Mouse (Mus musculus) C2C12 (cell line): ENCODE data around the gene Irf5. TPM values are rescaled to one million over a fixed set of nuclear protein-coding genes. Genes with fewer than 3 reads are reported as not detected.

Source experiments
- H3K27me3 ChIP-seq: one replicate; pipeline ENCODE4 v1.6.1; 2011; ENCODE audit not compliant: control insufficient read depth, insufficient read depth, insufficient read length
- H3K36me3 ChIP-seq: one replicate; pipeline ENCODE4 v1.6.1; 2011; ENCODE audit not compliant: control insufficient read depth, insufficient read depth
- H3K4me3 ChIP-seq: one replicate; pipeline ENCODE4 v1.5.1; 2011; ENCODE audit warnings: mild to moderate bottlenecking, control low read depth; ENCODE audit not compliant: poor library complexity, insufficient read depth, severe bottlenecking
- H3K79me2 ChIP-seq: one replicate; pipeline ENCODE4 v1.6.1; 2011; ENCODE audit not compliant: control insufficient read depth, insufficient read depth
- H3K79me3 ChIP-seq: one replicate; pipeline ENCODE4 v1.6.1; 2011; ENCODE audit warnings: low read depth, control low read depth
- H3ac ChIP-seq: one replicate; pipeline ENCODE3; 2011; ENCODE audit warnings: low read depth; ENCODE audit not compliant: control insufficient read depth, insufficient read length
- CEBPB ChIP-seq: IDR thresholded peaks from one replicate; pipeline ENCODE4 v1.6.1; 2011; ENCODE audit warnings: low read depth, mild to moderate bottlenecking, control low read depth, moderate library complexity
- CTCF ChIP-seq: IDR thresholded peaks from one replicate; pipeline ENCODE4 v1.5.1; 2011; ENCODE audit not compliant: control insufficient read depth, insufficient read depth, insufficient read length
- FOSL1 ChIP-seq: IDR thresholded peaks from one replicate; pipeline ENCODE4 v1.8.0; 2011; ENCODE audit warnings: mild to moderate bottlenecking, low read length; ENCODE audit not compliant: poor library complexity, insufficient read depth, severe bottlenecking
- MAX ChIP-seq: IDR thresholded peaks from one replicate; pipeline ENCODE4 v1.6.1; 2011; ENCODE audit warnings: mild to moderate bottlenecking, control low read depth
- MYOD1 ChIP-seq: IDR thresholded peaks from one replicate; pipeline ENCODE4 v1.6.1; 2011; ENCODE audit warnings: low read depth; ENCODE audit not compliant: control insufficient read depth, insufficient read length
- MYOG ChIP-seq: IDR thresholded peaks from one replicate; pipeline ENCODE4 v1.6.1; 2011; ENCODE audit not compliant: control insufficient read depth, insufficient read length; ENCODE audit errors: extremely low read depth
- USF1 ChIP-seq: IDR thresholded peaks from one replicate; pipeline ENCODE4 v1.6.1; 2011; ENCODE audit warnings: low read depth, mild to moderate bottlenecking, control low read depth, moderate library complexity
- polyA plus RNA-seq: library from polyadenylated mRNA; unstranded; fragments of >200 nt; fragmentation: generic; extraction: Trizol; gene quantifications from one replicate; pipeline ENCODE4 v1.2.1, GENCODE M21; 2012; ENCODE audit warnings: missing spikeins

Irf5 gene
- polyA plus RNA-seq, 1 experiment, result 7.6 TPM

DNA sequence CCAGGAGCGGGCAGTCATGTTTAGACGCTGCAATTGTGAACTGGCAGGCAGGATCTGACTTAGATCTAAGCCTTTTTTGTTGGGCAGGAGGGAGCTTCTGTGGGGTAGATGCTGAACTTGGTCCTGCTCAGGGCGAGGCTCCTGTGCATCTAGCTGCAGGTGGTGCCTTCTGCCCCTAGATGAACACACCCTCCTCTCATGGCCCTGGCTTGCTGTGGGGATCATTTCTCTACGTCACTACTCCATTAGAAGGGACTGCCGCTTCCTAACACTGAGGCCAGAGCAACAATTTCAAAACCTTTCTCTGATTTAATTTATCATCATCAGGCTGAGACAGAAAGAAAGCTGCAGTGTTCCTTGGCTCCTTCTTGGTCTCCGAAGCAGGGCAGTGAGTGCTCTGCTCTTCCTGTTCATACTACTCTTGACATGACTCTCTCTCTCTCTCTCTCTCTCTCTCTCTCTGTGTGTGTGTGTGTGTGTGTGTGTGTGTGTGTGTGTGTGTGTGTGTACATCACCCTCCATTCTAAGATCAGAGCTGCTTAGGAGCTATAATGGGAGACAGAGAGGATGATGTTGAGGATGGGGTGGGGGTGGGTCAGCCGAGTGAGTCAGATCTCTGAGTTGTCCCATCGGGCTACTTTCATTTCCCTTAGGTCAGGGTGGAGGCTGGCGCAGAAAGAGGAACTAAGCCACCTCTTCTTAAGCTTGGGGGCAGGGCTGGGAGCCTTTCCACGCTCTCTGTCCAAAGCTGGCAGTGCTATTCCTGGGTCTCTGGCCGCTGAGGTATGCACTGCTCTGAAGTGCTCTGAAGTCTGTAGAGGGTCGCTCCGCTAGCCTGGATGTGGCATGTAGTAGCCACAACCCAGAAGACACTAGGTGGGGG lies 2.4 kb downstream of the Irf5 start:
- H3K4me3 ChIP-seq, result no peak overlapping the region
- no peaks in the 10 kb centered on the region for H3K27me3 ChIP-seq

GRCm38 (mm10) chr6:29529444-29529820 lies 3.0 kb downstream of the Irf5 start:
- no peaks in the 10 kb centered on the region for H3K27me3 ChIP-seq
- no peaks in the 10 kb centered on the region for H3K79me2 ChIP-seq
- H3K79me3 ChIP-seq, result no peaks in the 10 kb centered on the region
- no peak overlapping the region for H3ac ChIP-seq
- no peaks in the 10 kb centered on the region for H3K36me3 ChIP-seq
- TF ChIP-seq CEBPB (no peak), FOSL1 (no peak), USF1 (no peak), CTCF (no peak), MYOD1 (no peak), MAX (no peak), MYOG (no peak)
- H3K4me3 ChIP-seq, result no peak overlapping the region

More for the DNA sequence above, 2.4 kb downstream of the Irf5 start:
- H3ac ChIP-seq, result no peak overlapping the region
- no peaks in the 10 kb centered on the region for H3K79me2 ChIP-seq
- no peak for TF ChIP-seq MYOG
- no peak for TF ChIP-seq CTCF
- TF ChIP-seq MYOD1, result no peak
- no peak for TF ChIP-seq USF1
- no peak for TF ChIP-seq CEBPB
- TF ChIP-seq FOSL1, result no peak
- TF ChIP-seq MAX, result no peak
- no peaks in the 10 kb centered on the region for H3K36me3 ChIP-seq
- H3K79me3 ChIP-seq, result no peaks in the 10 kb centered on the region

GRCm38 (mm10) chr6:29530050-29530449 lies 3.6 kb downstream of the Irf5 start:
- TF ChIP-seq MYOG (no peak), USF1 (no peak), CEBPB (no peak), FOSL1 (no peak), CTCF (no peak), MAX (no peak), MYOD1 (no peak)
- no peak overlapping the region for H3K4me3 ChIP-seq
- no peaks in the 10 kb centered on the region for H3K36me3 ChIP-seq
- no peaks in the 10 kb centered on the region for H3K79me3 ChIP-seq
- no peaks in the 10 kb centered on the region for H3K79me2 ChIP-seq
- H3K27me3 ChIP-seq, result no peaks in the 10 kb centered on the region
- H3ac ChIP-seq, result no peak overlapping the region

DNA sequence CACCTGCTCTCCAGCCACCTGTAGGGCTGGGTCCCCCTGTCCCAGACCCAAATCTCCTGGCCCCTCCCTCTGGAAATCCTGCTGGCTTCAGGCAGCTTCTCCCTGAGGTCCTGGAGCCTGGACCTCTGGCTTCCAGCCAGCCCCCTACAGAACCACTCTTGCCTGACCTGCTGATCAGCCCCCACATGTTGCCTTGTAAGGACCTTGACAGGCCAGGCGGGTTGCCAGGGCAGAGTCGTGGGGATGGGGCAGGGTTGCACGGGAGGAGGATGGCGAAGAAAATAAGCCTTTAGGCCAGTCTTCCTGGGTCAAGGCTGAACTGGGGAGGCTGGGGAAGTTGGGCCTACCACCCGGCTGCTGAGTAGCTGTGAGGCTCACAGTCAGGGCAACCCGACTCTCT lies 8.9 kb downstream of the Irf5 start:
- H3K36me3 ChIP-seq, result peaks cover 10% of the 10 kb centered on the region
- no peaks in the 10 kb centered on the region for H3K79me3 ChIP-seq
- H3K27me3 ChIP-seq, result no peaks in the 10 kb centered on the region
- no peaks in the 10 kb centered on the region for H3K79me2 ChIP-seq
- no peak for TF ChIP-seq FOSL1
- no peak for TF ChIP-seq MYOD1
- no peak for TF ChIP-seq CTCF
- no peak for TF ChIP-seq MYOG
- no peak for TF ChIP-seq CEBPB
- no peak for TF ChIP-seq USF1
- TF ChIP-seq MAX, result no peak
- H3ac ChIP-seq, result no peak overlapping the region
- no peak overlapping the region for H3K4me3 ChIP-seq

GRCm38 (mm10) chr6:29536651-29537193 lies 10.3 kb downstream of the Irf5 start:
- Histone ChIP-seq H3ac (no peak overlapping the region), H3K79me3 (no peaks in the 10 kb centered on the region), H3K4me3 (no peak overlapping the region), H3K36me3 (peaks cover 18% of the 10 kb centered on the region), H3K79me2 (no peaks in the 10 kb centered on the region), H3K27me3 (no peaks in the 10 kb centered on the region)
- TF ChIP-seq CEBPB (no peak), FOSL1 (no peak), MAX (no peak), MYOD1 (no peak), CTCF (no peak), MYOG (no peak), USF1 (no peak)

- no peak overlapping the region for H3ac ChIP-seq
- peaks cover 23% of the 10 kb centered on the region for H3K36me3 ChIP-seq
- H3K79me3 ChIP-seq, result no peaks in the 10 kb centered on the region
- TF ChIP-seq MAX, result no peak
- no peak for TF ChIP-seq CTCF
- TF ChIP-seq MYOG, result no peak
- TF ChIP-seq MYOD1, result no peak
- no peaks in the 10 kb centered on the region for H3K79me2 ChIP-seq
- H3K4me3 ChIP-seq, result no peak overlapping the region
- no peaks in the 10 kb centered on the region for H3K27me3 ChIP-seq
Measured at GRCm38 (mm10) chr6:29537221-29537620, 10.8 kb downstream of the Irf5 start.
